Mouse (Mus musculus): ENCODE results near the gene Lgals7. TPM values are rescaled to one million over a fixed set of nuclear protein-coding genes. Genes with fewer than 3 reads are reported as not detected.
A peak's percentile ranks its signal among the peaks of the same experiment; 100 is the strongest.

Gene Lgals7
- 30.7 and 31.2 TPM in 2 replicates for polyA plus RNA-seq (2012; rRNA removed)

GRCm38 (mm10) chr7:28863540-28863939, at the start of gene Lgals7:
Lgals7 (plus strand) TSS chr7:28863853.
- TF ChIP-seq POLR2A (IDR thresholded peaks at IDR 0.05; ENCODE audit: borderline replicate concordance, extremely low read depth, insufficient read depth, insufficient read length, poor library complexity, severe bottlenecking) (no peak), CTCF (IDR thresholded peaks at IDR 0.05; ENCODE audit: borderline replicate concordance, extremely low read depth, insufficient read depth, insufficient read length) (no peak)
- DNase-seq (ENCODE audit: low read depth), result no peak

GRCm38 (mm10) chr7:28814306-28815034, 49.2 kb upstream of the Lgals7 start:
- TF ChIP-seq CTCF (IDR thresholded peaks at IDR 0.05; ENCODE audit: borderline replicate concordance, extremely low read depth, insufficient read depth, insufficient read length) (no peak), POLR2A (IDR thresholded peaks at IDR 0.05; ENCODE audit: borderline replicate concordance, extremely low read depth, insufficient read depth, insufficient read length, poor library complexity, severe bottlenecking) (no peak)

GRCm38 (mm10) chr7:28815230-28815629, 48.4 kb upstream of the Lgals7 start:
- TF ChIP-seq CTCF (IDR thresholded peaks at IDR 0.05; ENCODE audit: borderline replicate concordance, extremely low read depth, insufficient read depth, insufficient read length), result no peak
- TF ChIP-seq POLR2A (IDR thresholded peaks at IDR 0.05; ENCODE audit: borderline replicate concordance, extremely low read depth, insufficient read depth, insufficient read length, poor library complexity, severe bottlenecking), result no peak
- no peak for DNase-seq (ENCODE audit: low read depth)

More at GRCm38 (mm10) chr7:28814306-28815034, 49.2 kb upstream of the Lgals7 start:
- no peak for DNase-seq (ENCODE audit: low read depth)

GRCm38 (mm10) chr7:28816201-28816600, 47.5 kb upstream of the Lgals7 start:
- TF ChIP-seq POLR2A (IDR thresholded peaks at IDR 0.05; ENCODE audit: borderline replicate concordance, extremely low read depth, insufficient read depth, insufficient read length, poor library complexity, severe bottlenecking) (no peak), CTCF (IDR thresholded peaks at IDR 0.05; ENCODE audit: borderline replicate concordance, extremely low read depth, insufficient read depth, insufficient read length) (no peak)
- no peak for DNase-seq (ENCODE audit: low read depth)

- TF ChIP-seq CTCF (IDR thresholded peaks at IDR 0.05; ENCODE audit: borderline replicate concordance, extremely low read depth, insufficient read depth, insufficient read length) (no peak), POLR2A (IDR thresholded peaks at IDR 0.05; ENCODE audit: borderline replicate concordance, extremely low read depth, insufficient read depth, insufficient read length, poor library complexity, severe bottlenecking) (no peak)
- no peak for DNase-seq (ENCODE audit: low read depth)
These were observed 46.7 kb upstream of the Lgals7 start for GRCm38 (mm10) chr7:28816920-28817319.

- TF ChIP-seq POLR2A (IDR thresholded peaks at IDR 0.05; ENCODE audit: borderline replicate concordance, extremely low read depth, insufficient read depth, insufficient read length, poor library complexity, severe bottlenecking), result no peak
- TF ChIP-seq CTCF (IDR thresholded peaks at IDR 0.05; ENCODE audit: borderline replicate concordance, extremely low read depth, insufficient read depth, insufficient read length), result no peak
- DNase-seq (ENCODE audit: low read depth), result no peak
These were observed 46.1 kb upstream of the Lgals7 start for GRCm38 (mm10) chr7:28817524-28817923.

- DNase-seq (ENCODE audit: low read depth), result no peak
- TF ChIP-seq POLR2A (IDR thresholded peaks at IDR 0.05; ENCODE audit: borderline replicate concordance, extremely low read depth, insufficient read depth, insufficient read length, poor library complexity, severe bottlenecking) (no peak), CTCF (IDR thresholded peaks at IDR 0.05; ENCODE audit: borderline replicate concordance, extremely low read depth, insufficient read depth, insufficient read length) (no peak)
These were observed 45.7 kb upstream of the Lgals7 start for GRCm38 (mm10) chr7:28817957-28818356.

GRCm38 (mm10) chr7:28818436-28818835, 45.2 kb upstream of the Lgals7 start:
- DNase-seq (ENCODE audit: low read depth), result no peak
- TF ChIP-seq POLR2A (IDR thresholded peaks at IDR 0.05; ENCODE audit: borderline replicate concordance, extremely low read depth, insufficient read depth, insufficient read length, poor library complexity, severe bottlenecking), result no peak
- TF ChIP-seq CTCF (IDR thresholded peaks at IDR 0.05; ENCODE audit: borderline replicate concordance, extremely low read depth, insufficient read depth, insufficient read length), result no peak

- DNase-seq (ENCODE audit: low read depth), result no peak
- TF ChIP-seq CTCF (IDR thresholded peaks at IDR 0.05; ENCODE audit: borderline replicate concordance, extremely low read depth, insufficient read depth, insufficient read length) (no peak), POLR2A (IDR thresholded peaks at IDR 0.05; ENCODE audit: borderline replicate concordance, extremely low read depth, insufficient read depth, insufficient read length, poor library complexity, severe bottlenecking) (no peak)
These were observed 44.7 kb upstream of the Lgals7 start for GRCm38 (mm10) chr7:28818861-28819452.

- no peak for TF ChIP-seq CTCF (IDR thresholded peaks at IDR 0.05; ENCODE audit: borderline replicate concordance, extremely low read depth, insufficient read depth, insufficient read length)
- TF ChIP-seq POLR2A (IDR thresholded peaks at IDR 0.05; ENCODE audit: borderline replicate concordance, extremely low read depth, insufficient read depth, insufficient read length, poor library complexity, severe bottlenecking), result no peak
These were observed 44.1 kb upstream of the Lgals7 start for GRCm38 (mm10) chr7:28819571-28819970.

GRCm38 (mm10) chr7:28820358-28821260, 43.0 kb upstream of the Lgals7 start:
- DNase-seq (ENCODE audit: low read depth), result peak; percentile 60
- TF ChIP-seq CTCF (IDR thresholded peaks at IDR 0.05; ENCODE audit: borderline replicate concordance, extremely low read depth, insufficient read depth, insufficient read length) (no peak), POLR2A (IDR thresholded peaks at IDR 0.05; ENCODE audit: borderline replicate concordance, extremely low read depth, insufficient read depth, insufficient read length, poor library complexity, severe bottlenecking) (no peak)

More at GRCm38 (mm10) chr7:28819571-28819970, 44.1 kb upstream of the Lgals7 start:
- DNase-seq (ENCODE audit: low read depth), result no peak
